Mouse (Mus musculus): Measurements from ENCODE around the gene Ift88. TPM values are rescaled to one million over a fixed set of nuclear protein-coding genes. Genes with fewer than 3 reads are reported as not detected.

The Ift88 gene
- polyA plus RNA-seq, 1 experiment: 0.58 TPM

DNA sequence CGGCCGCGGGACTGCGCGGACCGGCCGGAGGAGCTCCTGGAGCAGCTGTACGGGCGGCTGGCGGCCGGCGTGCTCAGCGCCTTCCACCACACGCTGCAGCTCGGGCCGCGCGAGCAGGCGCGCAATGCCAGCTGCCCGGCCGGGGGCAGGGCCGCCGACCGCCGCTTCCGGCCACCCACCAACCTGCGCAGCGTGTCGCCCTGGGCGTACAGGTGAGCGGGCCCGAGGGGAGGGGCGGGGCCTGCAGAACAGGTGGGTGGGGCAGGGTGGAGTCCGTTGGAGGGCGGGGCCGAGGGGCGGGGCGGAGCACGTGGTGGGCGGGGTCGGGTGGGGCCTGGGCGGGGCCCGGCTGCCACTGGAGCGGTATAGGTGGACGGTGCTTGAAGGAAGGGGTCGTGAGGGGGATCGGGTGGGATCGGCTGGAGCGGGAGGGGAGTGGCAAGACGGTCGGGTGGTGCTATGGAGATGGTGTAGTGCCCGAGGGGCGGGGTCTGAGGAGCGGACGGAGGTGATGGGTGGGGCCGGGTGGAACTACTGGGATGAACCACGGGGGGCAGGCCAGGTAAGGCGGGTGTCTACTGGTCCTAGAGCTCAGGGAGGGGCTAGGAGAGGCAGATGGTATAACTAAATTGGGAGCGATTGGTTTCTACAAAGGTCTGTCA is 101.7 kb downstream of the Ift88 start:
- no peak for TF ChIP-seq POLR2A (IDR thresholded peaks at IDR 0.05; ENCODE audit: low read depth, low read length)
- TF ChIP-seq CTCF (IDR thresholded peaks at IDR 0.05; ENCODE audit: extremely low read depth, insufficient read length, insufficient replicate concordance, low read depth, low read length): peak; percentile 21; the same call in 1 of the 2 replicates
- Histone ChIP-seq H3K4me3 (ENCODE audit: low read depth, low read length) (peak overlapping the region; percentile 65), H3K27me3 (ENCODE audit: control insufficient read depth, insufficient read depth, low read length) (no peaks in the 10 kb centered on the region), H3K36me3 (ENCODE audit: control insufficient read depth, insufficient read depth, low read length) (no peaks in the 10 kb centered on the region), H3K4me1 (ENCODE audit: control insufficient read depth, insufficient read depth, insufficient read length, low read length) (peaks cover 3% of the 10 kb centered on the region; the same call in 1 of the 2 replicates), H3K27ac (ENCODE audit: insufficient read depth, low read depth, low read length) (no peak overlapping the region)
- WGBS: 2% methylated on average over 60 of the region's 60 CpGs

DNA sequence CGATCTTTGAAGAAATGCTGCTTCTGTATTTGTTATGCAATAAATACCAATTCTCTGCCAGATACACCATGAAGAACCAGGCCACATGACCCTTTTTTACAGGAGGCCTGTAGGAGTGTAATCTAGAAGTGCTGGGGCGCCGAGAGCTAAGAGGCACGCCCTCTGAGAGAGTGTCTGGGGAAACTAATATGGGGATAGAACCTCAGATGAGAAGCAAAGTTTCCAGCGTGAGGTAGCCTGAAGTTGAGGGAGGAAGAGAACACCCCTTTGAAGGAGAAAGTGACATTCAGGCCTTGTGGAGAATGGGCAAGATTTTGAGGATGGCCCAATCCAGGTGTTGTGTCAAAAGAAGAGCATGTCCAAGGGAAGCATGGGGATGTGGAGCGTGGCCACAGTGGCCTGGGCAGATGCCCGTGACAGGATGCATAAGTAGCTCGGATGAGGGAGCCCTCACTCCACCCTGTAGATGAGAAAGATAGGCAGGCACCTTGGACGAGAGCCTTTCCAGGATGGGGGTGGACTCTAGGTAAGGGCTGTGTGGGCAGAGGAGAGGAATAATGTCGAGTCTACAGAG is 102.3 kb downstream of the Ift88 start:
- H3K27ac ChIP-seq (ENCODE audit: insufficient read depth, low read depth, low read length): no peak overlapping the region
- no peaks in the 10 kb centered on the region for H3K36me3 ChIP-seq (ENCODE audit: control insufficient read depth, insufficient read depth, low read length)
- no peaks in the 10 kb centered on the region for H3K27me3 ChIP-seq (ENCODE audit: control insufficient read depth, insufficient read depth, low read length)
- WGBS: 47% methylated on average over 10 of the region's 10 CpGs
- no peak overlapping the region for H3K4me3 ChIP-seq (ENCODE audit: low read depth, low read length)
- H3K4me1 ChIP-seq (ENCODE audit: control insufficient read depth, insufficient read depth, insufficient read length, low read length): peaks cover 3% of the 10 kb centered on the region; the same call in 1 of the 2 replicates
- no peak for TF ChIP-seq POLR2A (IDR thresholded peaks at IDR 0.05; ENCODE audit: low read depth, low read length)
- TF ChIP-seq CTCF (IDR thresholded peaks at IDR 0.05; ENCODE audit: extremely low read depth, insufficient read length, insufficient replicate concordance, low read depth, low read length): no peak

DNA sequence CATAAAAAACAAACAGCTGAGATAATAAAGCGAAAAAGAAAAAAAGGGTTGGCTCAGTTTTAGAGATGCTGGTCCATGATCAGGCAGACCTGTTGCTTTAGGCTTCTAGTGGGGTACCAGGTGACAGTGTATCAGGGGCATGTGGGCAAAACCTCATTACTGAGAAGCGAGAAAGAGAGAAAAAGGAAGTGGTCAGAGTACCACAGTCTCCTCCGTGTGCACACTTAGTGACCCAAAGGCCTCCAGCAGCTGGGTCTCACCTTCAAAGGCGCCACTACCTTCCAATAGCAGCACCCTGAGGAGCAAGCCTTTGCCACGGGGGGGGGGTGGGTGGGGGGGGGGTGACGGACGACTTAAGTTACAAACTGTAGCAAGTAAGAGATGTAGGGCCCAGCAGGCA is 103.3 kb downstream of the Ift88 start:
- H3K4me3 ChIP-seq (ENCODE audit: low read depth, low read length): no peak overlapping the region
- H3K36me3 ChIP-seq (ENCODE audit: control insufficient read depth, insufficient read depth, low read length): no peaks in the 10 kb centered on the region
- no peaks in the 10 kb centered on the region for H3K27me3 ChIP-seq (ENCODE audit: control insufficient read depth, insufficient read depth, low read length)
- peaks cover 3% of the 10 kb centered on the region; the same call in 1 of the 2 replicates for H3K4me1 ChIP-seq (ENCODE audit: control insufficient read depth, insufficient read depth, insufficient read length, low read length)
- WGBS: 63% methylated on average over 7 of the region's 7 CpGs
- H3K27ac ChIP-seq (ENCODE audit: insufficient read depth, low read depth, low read length): no peak overlapping the region
- TF ChIP-seq CTCF (IDR thresholded peaks at IDR 0.05; ENCODE audit: extremely low read depth, insufficient read length, insufficient replicate concordance, low read depth, low read length) (no peak), POLR2A (IDR thresholded peaks at IDR 0.05; ENCODE audit: low read depth, low read length) (no peak)

DNA sequence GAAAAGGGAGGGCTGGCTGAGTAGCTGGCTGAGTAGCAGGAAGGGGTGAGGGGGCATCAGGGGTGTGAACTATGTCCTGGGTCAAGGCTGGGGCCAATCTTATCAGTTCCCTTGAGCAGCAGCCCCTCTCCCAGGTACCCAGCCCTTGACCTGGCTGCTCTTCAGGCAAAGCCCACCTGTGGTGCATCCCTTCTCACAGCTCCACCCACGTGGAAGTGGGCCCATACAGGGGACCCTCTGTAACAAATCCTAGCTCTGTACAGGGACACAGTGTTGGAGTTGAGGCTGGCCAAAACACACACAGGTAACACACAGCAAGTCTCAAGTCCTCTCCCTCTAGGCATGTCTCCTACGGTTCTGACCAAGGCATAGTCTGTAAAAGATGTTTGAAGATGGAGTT is 103.7 kb downstream of the Ift88 start:
- H3K4me3 ChIP-seq (ENCODE audit: low read depth, low read length): no peak overlapping the region
- no peaks in the 10 kb centered on the region for H3K27me3 ChIP-seq (ENCODE audit: control insufficient read depth, insufficient read depth, low read length)
- no peak for TF ChIP-seq CTCF (IDR thresholded peaks at IDR 0.05; ENCODE audit: extremely low read depth, insufficient read length, insufficient replicate concordance, low read depth, low read length)
- TF ChIP-seq POLR2A (IDR thresholded peaks at IDR 0.05; ENCODE audit: low read depth, low read length): no peak
- no peak overlapping the region for H3K27ac ChIP-seq (ENCODE audit: insufficient read depth, low read depth, low read length)
- H3K4me1 ChIP-seq (ENCODE audit: control insufficient read depth, insufficient read depth, insufficient read length, low read length): peaks cover 3% of the 10 kb centered on the region; the same call in 1 of the 2 replicates
- 66% methylated on average over 2 of the region's 2 CpGs for WGBS
- H3K36me3 ChIP-seq (ENCODE audit: control insufficient read depth, insufficient read depth, low read length): no peaks in the 10 kb centered on the region

DNA sequence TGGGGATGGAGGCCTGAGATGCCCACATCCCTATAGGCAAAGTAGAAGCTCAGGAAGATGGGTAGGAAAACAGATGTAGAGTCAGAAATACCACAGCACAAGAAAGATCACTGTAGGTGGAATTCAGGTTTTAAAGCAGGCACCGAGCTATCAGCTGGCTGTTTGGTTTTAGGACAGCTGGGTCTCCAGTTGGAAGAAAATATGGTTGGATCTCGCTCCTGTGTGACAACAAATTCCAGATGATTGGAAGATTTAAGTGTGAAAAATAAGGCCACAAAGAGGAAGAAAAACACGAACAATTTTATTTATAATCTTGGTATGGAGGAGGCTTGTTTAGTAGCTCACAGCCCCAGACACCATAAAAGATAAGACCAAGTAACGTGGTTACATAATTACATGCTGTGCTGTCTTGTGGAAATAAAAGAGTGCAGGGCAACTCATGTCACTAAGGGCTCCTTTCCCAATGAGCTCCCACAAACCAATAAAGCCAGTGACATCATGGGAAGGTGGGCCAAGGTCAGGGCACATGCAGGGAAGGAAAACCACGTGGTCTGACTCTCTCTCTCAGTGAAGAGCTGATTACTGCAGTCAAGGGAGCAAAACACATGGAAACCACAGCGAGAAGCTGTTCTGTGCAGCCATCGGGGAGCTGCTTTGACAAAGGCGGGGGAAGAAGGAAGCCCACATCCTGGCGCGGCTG is 105.4 kb downstream of the Ift88 start:
- H3K36me3 ChIP-seq (ENCODE audit: control insufficient read depth, insufficient read depth, low read length): no peaks in the 10 kb centered on the region
- peaks cover 3% of the 10 kb centered on the region; the same call in 1 of the 2 replicates for H3K4me1 ChIP-seq (ENCODE audit: control insufficient read depth, insufficient read depth, insufficient read length, low read length)
- 22% methylated on average over 10 of the region's 10 CpGs for WGBS
- TF ChIP-seq CTCF (IDR thresholded peaks at IDR 0.05; ENCODE audit: extremely low read depth, insufficient read length, insufficient replicate concordance, low read depth, low read length): no peak
- no peak for TF ChIP-seq POLR2A (IDR thresholded peaks at IDR 0.05; ENCODE audit: low read depth, low read length)
- no peak overlapping the region for H3K27ac ChIP-seq (ENCODE audit: insufficient read depth, low read depth, low read length)
- H3K4me3 ChIP-seq (ENCODE audit: low read depth, low read length): no peak overlapping the region
- no peaks in the 10 kb centered on the region for H3K27me3 ChIP-seq (ENCODE audit: control insufficient read depth, insufficient read depth, low read length)

DNA sequence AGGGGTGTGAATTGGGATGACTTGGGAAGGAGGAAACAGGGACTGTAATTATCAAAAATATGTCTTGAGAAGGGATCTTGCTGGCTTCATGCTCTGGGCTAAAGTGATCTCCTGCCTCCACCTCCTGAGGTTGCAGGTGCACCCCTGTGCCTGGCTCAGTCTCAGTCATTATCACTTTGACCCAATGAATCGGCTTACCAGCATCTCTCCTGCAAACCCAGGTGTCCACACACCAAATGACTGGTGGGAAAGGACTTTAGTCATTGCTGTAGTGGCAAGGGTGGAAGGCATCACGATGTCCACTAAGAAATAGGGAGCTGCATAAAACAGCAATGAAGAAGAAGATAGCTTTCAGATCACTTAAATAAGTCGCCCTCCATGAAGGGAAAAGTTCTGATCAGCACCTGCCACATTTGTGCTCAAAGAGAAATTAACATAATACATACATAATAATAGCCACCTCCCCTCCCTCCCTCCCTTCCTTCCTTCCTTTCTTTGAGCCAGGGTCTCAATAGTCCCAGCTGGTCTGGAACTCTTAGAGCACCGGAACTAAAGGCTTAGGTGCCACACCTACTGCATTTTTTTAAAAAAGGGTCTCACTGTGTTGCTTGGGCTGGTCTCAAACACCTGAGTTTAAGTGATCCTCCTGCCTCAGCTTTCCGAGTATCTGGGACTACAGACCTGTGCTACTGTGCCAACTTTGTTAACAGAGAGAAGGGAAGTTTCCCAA is 106.1 kb downstream of the Ift88 start:
- Histone ChIP-seq H3K4me3 (ENCODE audit: low read depth, low read length) (no peak overlapping the region), H3K27me3 (ENCODE audit: control insufficient read depth, insufficient read depth, low read length) (no peaks in the 10 kb centered on the region), H3K4me1 (ENCODE audit: control insufficient read depth, insufficient read depth, insufficient read length, low read length) (peaks cover 3% of the 10 kb centered on the region; the same call in 1 of the 2 replicates), H3K27ac (ENCODE audit: insufficient read depth, low read depth, low read length) (no peak overlapping the region), H3K36me3 (ENCODE audit: control insufficient read depth, insufficient read depth, low read length) (no peaks in the 10 kb centered on the region)
- no peak for TF ChIP-seq CTCF (IDR thresholded peaks at IDR 0.05; ENCODE audit: extremely low read depth, insufficient read length, insufficient replicate concordance, low read depth, low read length)
- 58% methylated on average over 5 of the region's 5 CpGs for WGBS
